Mouse (Mus musculus): ENCODE measurements at regions not wholly inside any gene's neighbourhood (a gene's known extent, or its start where the extent isn't known, plus 50 kb on each side); places are given as distances from the start of the nearest gene placed in this dataset.

DNA sequence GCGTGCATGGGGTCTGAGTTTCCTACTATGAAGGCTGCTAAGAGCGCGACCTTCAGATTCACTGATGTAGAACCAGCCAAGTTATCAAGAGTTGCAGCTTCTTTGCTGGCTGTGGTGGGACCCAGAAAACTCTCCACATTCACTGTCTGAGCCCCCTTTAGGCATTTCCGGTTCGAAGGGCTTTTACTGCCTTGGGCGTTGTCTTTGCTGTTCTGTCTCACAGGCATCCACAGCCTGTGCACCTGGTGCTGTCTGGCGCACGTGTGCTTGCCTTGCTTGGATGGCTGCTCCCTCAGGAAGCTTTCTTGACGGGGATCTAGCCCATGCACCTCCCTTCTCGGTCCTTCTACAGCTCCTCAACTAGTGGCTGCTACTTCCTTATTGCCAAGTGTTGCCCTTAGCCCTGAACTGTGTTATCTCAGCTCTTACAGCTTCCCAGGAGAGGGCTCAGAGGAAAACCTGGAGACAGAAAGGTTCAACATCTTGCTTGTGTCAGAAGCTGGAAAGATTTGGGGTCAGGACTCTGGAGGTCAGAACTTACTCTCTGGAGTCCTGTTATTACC, 108.3 kb upstream of the Dyrk2 start:
- H3K27me3 ChIP-seq (replicated peaks; ENCODE audit: low read depth, poor library complexity, severe bottlenecking): peaks cover 17% of the 10 kb centered on the region; the same call in 1 of the 2 replicates
- H3K4me3 ChIP-seq: no peak overlapping the region
- no peaks in the 10 kb centered on the region for H3K9me3 ChIP-seq
- no peak for DNase-seq (ENCODE audit: low spot score)
- H3K27ac ChIP-seq (replicated peaks): no peak overlapping the region
- no peaks in the 10 kb centered on the region for H3K36me3 ChIP-seq (replicated peaks)
- peaks cover 15% of the 10 kb centered on the region for H3K4me1 ChIP-seq
- WGBS: 78% methylated on average over 10 of the region's 10 CpGs

DNA sequence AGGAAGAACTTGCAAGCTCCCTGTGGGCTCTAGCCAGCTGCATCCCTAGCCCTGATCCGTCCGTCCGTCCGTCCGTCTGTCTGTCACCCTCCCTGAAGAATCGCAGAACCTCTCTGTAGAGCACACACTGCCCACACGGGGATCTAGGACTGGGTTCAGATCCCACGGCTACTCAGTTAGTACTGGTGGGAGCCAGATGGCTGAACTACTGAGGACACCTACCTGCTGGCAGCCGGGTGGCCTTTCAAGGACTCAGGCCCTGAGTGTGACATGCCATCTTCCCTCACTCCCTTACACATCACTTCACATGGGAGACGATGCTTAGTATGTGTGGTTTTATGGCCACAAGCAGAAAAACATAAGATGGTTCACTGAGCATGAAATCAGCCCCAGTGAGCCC, 106.4 kb upstream of the Dyrk2 start:
- Histone ChIP-seq H3K4me3 (no peak overlapping the region), H3K27ac (replicated peaks) (no peak overlapping the region), H3K36me3 (replicated peaks) (no peaks in the 10 kb centered on the region), H3K4me1 (peaks cover 15% of the 10 kb centered on the region), H3K27me3 (replicated peaks; ENCODE audit: low read depth, poor library complexity, severe bottlenecking) (peaks cover 17% of the 10 kb centered on the region; the same call in 1 of the 2 replicates), H3K9me3 (no peaks in the 10 kb centered on the region)
- 86% methylated on average over 10 of the region's 10 CpGs for WGBS
- DNase-seq (ENCODE audit: low spot score): no peak

DNA sequence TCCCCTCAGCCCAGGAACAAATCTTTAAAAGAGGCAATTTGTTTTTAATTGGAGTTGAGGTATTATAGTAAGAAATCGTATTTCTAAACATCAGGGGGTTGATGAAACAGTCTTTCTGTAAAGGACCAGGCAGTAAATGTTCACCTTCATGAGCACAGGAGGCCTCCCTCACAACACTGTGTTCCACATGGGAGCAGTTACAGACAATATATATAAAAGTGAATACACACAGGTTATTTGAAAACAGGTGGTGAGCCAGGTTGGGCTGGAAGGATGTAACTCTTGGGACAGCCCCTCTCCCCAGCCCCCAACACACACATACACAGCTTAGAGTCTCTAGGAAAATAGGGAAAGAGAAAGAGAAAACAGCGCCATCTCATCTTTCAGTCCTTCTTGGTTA, 105.8 kb upstream of the Dyrk2 start:
- Histone ChIP-seq H3K27me3 (replicated peaks; ENCODE audit: low read depth, poor library complexity, severe bottlenecking) (peaks cover 17% of the 10 kb centered on the region; the same call in 1 of the 2 replicates), H3K4me1 (peaks cover 15% of the 10 kb centered on the region), H3K27ac (replicated peaks) (no peak overlapping the region), H3K9me3 (no peaks in the 10 kb centered on the region), H3K36me3 (replicated peaks) (no peaks in the 10 kb centered on the region), H3K4me3 (no peak overlapping the region)
- no peak for DNase-seq (ENCODE audit: low spot score)
- WGBS: 91% methylated on average over 2 of the region's 2 CpGs

DNA sequence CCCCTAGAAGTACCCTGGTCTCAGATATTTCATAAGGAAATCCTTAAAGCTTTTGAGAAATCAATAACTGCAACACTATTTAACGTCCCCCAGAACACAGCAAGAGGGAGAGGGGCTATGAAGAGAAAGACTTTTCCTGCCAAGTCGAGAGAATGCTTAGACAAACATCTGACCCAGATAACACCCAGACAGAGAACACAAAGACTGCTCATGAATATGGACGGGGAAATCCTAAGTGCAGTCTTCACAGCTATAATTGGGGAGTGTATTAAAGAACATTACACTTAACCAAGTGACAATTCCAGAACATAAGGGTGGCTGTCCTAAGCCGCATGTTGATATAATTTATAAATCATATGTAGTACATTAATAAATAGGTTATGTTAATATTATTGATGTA, 103.3 kb upstream of the Dyrk2 start:
- H3K4me1 ChIP-seq: peaks cover 4% of the 10 kb centered on the region; the same call in 1 of the 2 replicates
- H3K27ac ChIP-seq (replicated peaks): no peak overlapping the region
- peaks cover 3% of the 10 kb centered on the region; the same call in 1 of the 2 replicates for H3K27me3 ChIP-seq (replicated peaks; ENCODE audit: low read depth, poor library complexity, severe bottlenecking)
- H3K9me3 ChIP-seq: no peaks in the 10 kb centered on the region
- H3K36me3 ChIP-seq (replicated peaks): no peaks in the 10 kb centered on the region
- H3K4me3 ChIP-seq: no peak overlapping the region
- 78% methylated on average over 4 of the region's 4 CpGs for WGBS
- no peak for DNase-seq (ENCODE audit: low spot score)

DNA sequence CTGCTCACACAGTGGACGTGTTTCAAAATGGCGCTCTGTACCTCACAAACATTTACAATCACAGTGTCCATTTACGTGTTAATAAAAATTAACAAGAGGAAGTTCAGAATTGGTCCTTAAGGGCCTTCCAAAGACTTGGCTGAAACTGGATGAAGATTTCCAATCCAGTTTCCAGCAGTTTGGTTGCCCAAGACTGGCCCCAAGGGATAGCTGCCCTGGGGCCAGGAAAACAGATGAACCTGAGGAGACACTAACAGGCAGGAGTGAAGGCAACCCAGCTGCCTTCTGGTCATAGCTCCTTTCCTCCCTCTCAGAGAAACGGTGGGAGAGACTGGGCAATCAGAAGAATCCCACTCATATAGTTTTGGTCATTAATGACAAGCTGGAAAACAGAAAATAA, 102.6 kb upstream of the Dyrk2 start:
- WGBS: 88% methylated on average over 4 of the region's 4 CpGs

DNA sequence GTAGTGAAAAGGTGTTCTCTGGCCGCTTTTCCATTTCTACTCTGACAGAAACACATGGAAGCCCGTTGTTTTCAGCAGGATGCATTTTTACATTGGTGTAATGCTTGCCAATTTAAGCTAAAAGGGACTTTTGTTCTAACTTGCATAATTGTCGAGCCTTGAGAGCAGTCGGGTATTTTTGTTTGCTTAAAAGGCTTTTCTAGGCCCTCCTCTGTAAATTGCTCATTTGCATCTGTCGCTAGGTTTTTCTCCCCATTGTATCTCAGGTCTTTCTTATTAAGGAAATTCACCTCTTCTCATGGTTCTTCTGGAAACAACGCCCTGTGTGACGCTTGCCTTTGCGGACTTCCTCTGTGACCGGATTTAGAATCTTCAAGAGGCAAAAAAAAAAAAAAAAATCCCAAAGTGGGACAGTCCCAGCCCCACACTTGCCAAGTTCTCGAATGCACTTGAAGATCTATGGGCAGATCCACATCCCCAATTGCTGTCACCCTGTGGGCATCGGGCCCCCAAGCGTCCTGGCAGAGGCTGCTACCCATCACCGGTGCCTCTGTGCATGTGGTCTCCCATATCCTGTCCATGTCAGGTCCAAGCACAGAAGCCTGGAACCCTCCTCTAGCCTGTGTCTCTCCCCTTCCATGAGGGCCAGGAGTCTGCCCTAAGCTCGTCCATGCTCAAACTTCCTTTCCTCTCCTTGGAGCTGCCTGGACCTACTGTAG, 100.6 kb upstream of the Dyrk2 start:
- no peak for DNase-seq (ENCODE audit: low spot score)
- Histone ChIP-seq H3K9me3 (no peaks in the 10 kb centered on the region), H3K36me3 (replicated peaks) (no peaks in the 10 kb centered on the region), H3K4me1 (no peaks in the 10 kb centered on the region), H3K4me3 (no peak overlapping the region), H3K27ac (replicated peaks) (no peak overlapping the region), H3K27me3 (replicated peaks; ENCODE audit: low read depth, poor library complexity, severe bottlenecking) (peaks cover 11% of the 10 kb centered on the region; the same call in 1 of the 2 replicates)
- WGBS: 86% methylated on average over 14 of the region's 14 CpGs

More for the DNA sequence above, 102.6 kb upstream of the Dyrk2 start:
- no peak overlapping the region for H3K27ac ChIP-seq (replicated peaks)
- H3K4me3 ChIP-seq: no peak overlapping the region
- DNase-seq (ENCODE audit: low spot score): no peak
- no peaks in the 10 kb centered on the region for H3K27me3 ChIP-seq (replicated peaks; ENCODE audit: low read depth, poor library complexity, severe bottlenecking)
- no peaks in the 10 kb centered on the region for H3K36me3 ChIP-seq (replicated peaks)
- no peaks in the 10 kb centered on the region for H3K9me3 ChIP-seq
- H3K4me1 ChIP-seq: peaks cover 4% of the 10 kb centered on the region; the same call in 1 of the 2 replicates

DNA sequence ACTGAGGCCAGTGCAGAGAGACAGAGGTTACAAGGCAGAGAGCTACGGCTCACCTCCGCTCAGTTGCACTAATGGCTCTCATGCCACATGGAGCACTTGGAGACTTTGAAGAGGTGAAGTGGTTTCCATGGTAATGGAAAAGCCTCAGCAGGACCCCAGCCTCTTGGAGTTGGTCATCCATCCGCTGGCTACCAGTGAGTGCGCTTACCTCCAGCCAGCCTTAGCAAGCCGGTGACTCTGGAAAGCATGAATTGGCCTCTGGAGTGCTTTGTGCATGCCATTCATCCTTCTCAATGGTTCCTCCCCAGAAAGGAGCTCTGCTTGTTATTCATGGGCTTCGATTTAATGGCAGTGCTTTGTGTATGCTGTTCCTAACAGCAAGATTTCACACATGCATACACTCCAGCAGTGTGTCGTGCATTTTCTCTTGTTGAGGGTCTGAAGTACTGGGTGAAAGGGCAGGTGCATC, 91.7 kb upstream of the Dyrk2 start:
- WGBS: 54% methylated on average over 7 of the region's 7 CpGs
- peaks cover 13% of the 10 kb centered on the region for H3K4me1 ChIP-seq
- H3K36me3 ChIP-seq (replicated peaks): no peaks in the 10 kb centered on the region
- H3K27ac ChIP-seq (replicated peaks): no peak overlapping the region
- peak; percentile 35 for DNase-seq (ENCODE audit: low spot score)
- H3K9me3 ChIP-seq: no peaks in the 10 kb centered on the region
- peaks cover 53% of the 10 kb centered on the region for H3K27me3 ChIP-seq (replicated peaks; ENCODE audit: low read depth, poor library complexity, severe bottlenecking)
- H3K4me3 ChIP-seq: no peak overlapping the region

DNA sequence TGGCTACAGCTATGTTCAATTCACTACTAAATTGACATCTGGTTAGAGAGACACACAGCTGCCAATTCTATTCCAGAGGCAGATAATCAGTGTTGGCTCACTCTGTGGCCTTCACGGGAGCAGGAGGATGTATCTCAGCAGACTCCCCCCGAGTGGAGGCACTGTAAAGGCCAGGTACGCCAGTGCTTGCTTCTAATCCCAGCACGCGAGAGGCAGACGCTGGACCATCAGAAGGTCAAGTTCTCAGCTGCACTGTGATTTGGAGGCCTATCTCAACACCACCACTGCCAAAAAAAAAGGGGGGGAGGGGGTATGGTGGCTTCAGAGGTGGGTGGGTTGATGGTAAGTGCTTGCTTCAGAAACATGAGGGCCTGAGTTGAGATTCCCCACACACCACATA, 90.1 kb upstream of the Dyrk2 start:
- Histone ChIP-seq H3K27me3 (replicated peaks; ENCODE audit: low read depth, poor library complexity, severe bottlenecking) (peaks cover 53% of the 10 kb centered on the region), H3K9me3 (no peaks in the 10 kb centered on the region), H3K27ac (replicated peaks) (no peak overlapping the region), H3K36me3 (replicated peaks) (no peaks in the 10 kb centered on the region), H3K4me3 (no peak overlapping the region), H3K4me1 (peaks cover 13% of the 10 kb centered on the region)
- no peak for DNase-seq (ENCODE audit: low spot score)
- 61% methylated on average over 6 of the region's 6 CpGs for WGBS

DNA sequence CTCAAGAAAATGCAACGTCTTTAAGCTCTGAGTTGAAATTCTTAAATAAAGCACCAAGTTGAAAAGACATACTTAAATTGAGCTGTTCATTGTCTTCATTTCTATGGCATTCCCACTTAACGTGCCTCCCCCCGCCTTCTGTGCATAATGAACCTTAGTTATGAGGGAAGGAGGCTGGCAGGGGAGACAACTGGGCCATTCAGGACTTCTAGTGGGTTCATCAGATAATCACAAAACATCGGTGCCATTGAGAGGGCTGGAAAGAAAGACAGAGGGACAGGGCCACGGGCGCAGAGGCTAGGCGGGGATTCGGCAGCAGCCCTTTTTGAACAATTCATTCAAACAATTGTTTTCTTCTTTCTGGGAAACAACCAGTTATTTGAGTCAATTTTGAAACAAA, 89.6 kb upstream of the Dyrk2 start:
- WGBS: 34% methylated on average over 8 of the region's 8 CpGs
- H3K4me1 ChIP-seq: peaks cover 13% of the 10 kb centered on the region
- H3K27me3 ChIP-seq (replicated peaks; ENCODE audit: low read depth, poor library complexity, severe bottlenecking): peaks cover 52% of the 10 kb centered on the region
- no peak overlapping the region for H3K27ac ChIP-seq (replicated peaks)
- DNase-seq (ENCODE audit: low spot score): peak; percentile 19
- no peaks in the 10 kb centered on the region for H3K9me3 ChIP-seq
- no peaks in the 10 kb centered on the region for H3K36me3 ChIP-seq (replicated peaks)
- H3K4me3 ChIP-seq: no peak overlapping the region

DNA sequence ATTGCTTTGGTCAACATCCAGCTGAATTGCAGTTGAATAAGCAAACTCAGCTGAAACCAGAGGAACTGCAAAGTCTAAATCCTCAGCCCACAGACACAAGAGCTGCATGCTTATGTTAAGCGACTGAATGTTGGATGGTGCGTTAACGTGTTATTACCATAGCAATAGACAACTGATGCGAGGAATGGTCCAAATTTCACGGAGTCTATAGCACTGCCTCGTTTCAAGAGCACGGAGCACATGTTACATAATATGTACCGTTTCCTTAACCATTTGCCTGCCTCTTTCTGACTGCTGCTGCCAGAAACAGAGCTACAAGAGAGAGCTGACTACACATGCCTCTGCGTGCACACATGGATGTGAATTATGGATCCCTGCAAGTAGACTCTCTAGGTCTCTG, 86.3 kb upstream of the Dyrk2 start:
- peaks cover 45% of the 10 kb centered on the region for H3K27me3 ChIP-seq (replicated peaks; ENCODE audit: low read depth, poor library complexity, severe bottlenecking)
- H3K36me3 ChIP-seq (replicated peaks): no peaks in the 10 kb centered on the region
- no peak overlapping the region for H3K4me3 ChIP-seq
- peaks cover 9% of the 10 kb centered on the region for H3K4me1 ChIP-seq
- 86% methylated on average over 9 of the region's 9 CpGs for WGBS
- H3K27ac ChIP-seq (replicated peaks): no peak overlapping the region
- no peak for DNase-seq (ENCODE audit: low spot score)
- H3K9me3 ChIP-seq: no peaks in the 10 kb centered on the region

DNA sequence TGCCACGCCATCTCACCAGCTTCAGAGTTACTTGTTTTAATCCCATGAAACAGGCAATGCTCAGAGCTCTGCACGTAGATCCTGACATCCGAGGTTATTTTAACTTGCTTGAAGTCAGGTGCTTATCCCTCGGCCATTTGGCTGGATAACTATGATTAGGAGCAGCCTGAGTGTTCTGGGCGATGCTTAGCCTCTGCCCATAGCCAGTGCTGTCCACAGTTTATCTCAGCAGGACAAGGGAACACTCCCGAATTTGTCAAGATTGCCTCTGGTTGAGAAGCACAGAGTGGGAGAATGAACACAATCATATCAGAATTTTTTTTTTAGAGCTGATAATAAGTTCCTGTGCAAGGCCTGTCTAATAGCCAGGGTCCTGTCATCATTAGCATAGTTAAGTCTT, 83.4 kb upstream of the Dyrk2 start:
- WGBS: 89% methylated on average over 6 of the region's 6 CpGs
- peaks cover 38% of the 10 kb centered on the region for H3K27me3 ChIP-seq (replicated peaks; ENCODE audit: low read depth, poor library complexity, severe bottlenecking)
- H3K4me3 ChIP-seq: no peak overlapping the region

DNA sequence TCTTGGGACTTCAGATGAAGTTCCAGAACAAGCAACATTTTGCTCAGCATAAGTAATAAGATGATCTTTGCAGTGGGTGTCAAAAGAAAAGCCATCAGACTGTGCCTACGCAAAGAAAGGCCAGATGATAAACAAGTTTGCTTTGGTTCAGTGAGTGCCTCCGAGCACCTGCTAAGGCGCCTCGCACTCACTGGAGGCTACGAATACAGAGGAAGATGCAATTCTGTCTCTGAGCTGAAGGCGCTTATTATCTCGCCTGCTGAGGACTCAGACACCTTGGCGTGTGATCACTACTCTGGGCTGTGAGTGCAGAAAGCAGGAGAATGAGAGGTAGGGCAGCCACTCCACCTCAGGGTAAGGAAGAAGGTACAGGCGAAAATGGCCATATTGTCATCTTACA, 82.7 kb upstream of the Dyrk2 start:
- DNase-seq (ENCODE audit: low spot score): no peak
- no peak overlapping the region for H3K27ac ChIP-seq (replicated peaks)
- H3K4me3 ChIP-seq: no peak overlapping the region
- WGBS: 90% methylated on average over 9 of the region's 9 CpGs
- no peaks in the 10 kb centered on the region for H3K4me1 ChIP-seq
- H3K36me3 ChIP-seq (replicated peaks): no peaks in the 10 kb centered on the region
- H3K9me3 ChIP-seq: no peaks in the 10 kb centered on the region
- peaks cover 33% of the 10 kb centered on the region for H3K27me3 ChIP-seq (replicated peaks; ENCODE audit: low read depth, poor library complexity, severe bottlenecking)

More for the DNA sequence above, 83.4 kb upstream of the Dyrk2 start:
- no peaks in the 10 kb centered on the region for H3K4me1 ChIP-seq
- no peaks in the 10 kb centered on the region for H3K36me3 ChIP-seq (replicated peaks)
- no peak for DNase-seq (ENCODE audit: low spot score)
- no peak overlapping the region for H3K27ac ChIP-seq (replicated peaks)
- H3K9me3 ChIP-seq: no peaks in the 10 kb centered on the region

DNA sequence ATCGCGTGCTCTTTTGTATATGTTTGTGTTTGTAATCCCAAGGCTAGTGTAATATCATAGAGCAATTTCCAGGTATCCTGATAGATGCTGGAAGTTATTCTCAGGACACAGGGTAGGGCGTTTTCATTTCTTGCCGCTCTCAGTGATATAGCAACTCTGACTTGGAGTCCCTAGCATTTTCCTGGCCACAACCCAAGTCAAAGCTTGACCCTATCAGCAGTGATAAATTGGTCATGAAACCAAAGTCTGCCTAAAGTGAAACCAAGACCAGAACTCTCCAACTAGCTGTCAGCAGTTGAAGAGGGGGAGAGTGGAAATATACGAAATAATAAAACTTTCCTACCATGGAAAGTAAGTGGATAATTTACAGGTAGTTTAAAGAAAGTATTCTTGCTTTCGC, 77.7 kb upstream of the Dyrk2 start:
- H3K36me3 ChIP-seq (replicated peaks): no peaks in the 10 kb centered on the region
- H3K27ac ChIP-seq (replicated peaks): no peak overlapping the region
- whole genome bisulfite sequencing: 89% methylated on average over 6 of the region's 6 CpGs
- H3K27me3 ChIP-seq (replicated peaks; ENCODE audit: low read depth, poor library complexity, severe bottlenecking): no peaks in the 10 kb centered on the region
- no peaks in the 10 kb centered on the region for H3K9me3 ChIP-seq
- no peak for DNase-seq (ENCODE audit: low spot score)
- H3K4me3 ChIP-seq: no peak overlapping the region
- no peaks in the 10 kb centered on the region for H3K4me1 ChIP-seq
